Mouse (Mus musculus): Measurements from ENCODE around the gene Raver2.

- no peak for TF ChIP-seq POLR2A (IDR thresholded peaks at IDR 0.05; ENCODE audit: insufficient read depth, low read depth, low read length)
- no peak for TF ChIP-seq CTCF (IDR thresholded peaks at IDR 0.05)
- TF ChIP-seq EP300 (IDR thresholded peaks at IDR 0.05; ENCODE audit: insufficient read depth, low read depth, low read length), result no peak
These were observed 41.8 kb upstream of the Raver2 start for GRCm38 (mm10) chr4:101026995-101027394.

All from heart, adult 2 months (tissue).